Mouse (Mus musculus) kidney, embryonic 14.5 days (tissue): Measurements from ENCODE around the gene Foxp3. TPM values are rescaled to one million over a fixed set of nuclear protein-coding genes. Genes with fewer than 3 reads are reported as not detected.
A peak's percentile ranks its signal among the peaks of the same experiment; 100 is the strongest.

Source experiments
- ATAC-seq: fragments of 200-750 bp; cut with Nextera tagmentation; 2 replicates; pipeline ENCODE4 v1.8.0; 2017; ENCODE audit warnings: moderate number of reproducible peaks, mild to moderate bottlenecking, moderate TSS enrichment, moderate library complexity; ENCODE audit not compliant: low FRiP score, low TSS enrichment
- H3K27ac ChIP-seq: fragments of 300-500 bp; sonication (generic); 2 replicates; pipeline ENCODE4 v1.5.1; 2014; ENCODE audit warnings: low read depth, mild to moderate bottlenecking, low read length, moderate library complexity, mixed read lengths
- H3K27me3 ChIP-seq: fragments of 300-500 bp; sonication (generic); 2 replicates; pipeline ENCODE4 v1.6.1; 2014; ENCODE audit warnings: mild to moderate bottlenecking, low read length; ENCODE audit not compliant: control insufficient read depth, insufficient read depth
- H3K36me3 ChIP-seq: fragments of 300-500 bp; sonication (generic); 2 replicates; pipeline ENCODE4 v1.6.1; 2014; ENCODE audit warnings: low read length, mixed read lengths; ENCODE audit not compliant: control insufficient read depth, insufficient read depth
- H3K4me1 ChIP-seq: fragments of 300-500 bp; sonication (generic); 2 replicates; pipeline ENCODE4 v1.6.1; 2014; ENCODE audit warnings: low read length, mixed read lengths; ENCODE audit not compliant: control insufficient read depth, insufficient read depth
- H3K4me2 ChIP-seq: fragments of 300-500 bp; sonication (generic); replicated peaks from 2 replicates; pipeline ENCODE4 v1.6.1; 2014; ENCODE audit warnings: low read depth, mild to moderate bottlenecking, low read length
- H3K4me3 ChIP-seq: fragments of 300-500 bp; sonication (generic); 2 replicates; pipeline ENCODE4 v1.5.1; 2014; ENCODE audit warnings: mild to moderate bottlenecking, low read length
- H3K9ac ChIP-seq: fragments of 300-500 bp; sonication (generic); 2 replicates; pipeline ENCODE4 v1.6.1; 2014; ENCODE audit warnings: low read depth, mild to moderate bottlenecking, low read length, moderate library complexity
- H3K9me3 ChIP-seq: fragments of 300-500 bp; sonication (generic); 2 replicates; pipeline ENCODE4 v1.6.1; 2016; ENCODE audit warnings: low read length; ENCODE audit not compliant: control insufficient read depth
- WGBS: fragments of 180-500 bp; shearing (Covaris S2); extraction: QIAGEN DNeasy Blood & Tissue Kit; methylation state at CpG from one replicate; pipeline ENCODE4 v1.1.7; 2014; 5-methylcytosine and 5-hydroxymethylcytosine counted together
- polyA plus RNA-seq: library from polyadenylated mRNA; unstranded; fragments of >200 nt; fragmentation: Nextera tagmentation; extraction: Ambion mirVana; gene quantifications from 2 replicates; pipeline ENCODE4 v1.2.1, GENCODE M21; 2014

Foxp3 gene
- polyA plus RNA-seq, 1 experiment from 2014 or later: 0.07 TPM

DNA sequence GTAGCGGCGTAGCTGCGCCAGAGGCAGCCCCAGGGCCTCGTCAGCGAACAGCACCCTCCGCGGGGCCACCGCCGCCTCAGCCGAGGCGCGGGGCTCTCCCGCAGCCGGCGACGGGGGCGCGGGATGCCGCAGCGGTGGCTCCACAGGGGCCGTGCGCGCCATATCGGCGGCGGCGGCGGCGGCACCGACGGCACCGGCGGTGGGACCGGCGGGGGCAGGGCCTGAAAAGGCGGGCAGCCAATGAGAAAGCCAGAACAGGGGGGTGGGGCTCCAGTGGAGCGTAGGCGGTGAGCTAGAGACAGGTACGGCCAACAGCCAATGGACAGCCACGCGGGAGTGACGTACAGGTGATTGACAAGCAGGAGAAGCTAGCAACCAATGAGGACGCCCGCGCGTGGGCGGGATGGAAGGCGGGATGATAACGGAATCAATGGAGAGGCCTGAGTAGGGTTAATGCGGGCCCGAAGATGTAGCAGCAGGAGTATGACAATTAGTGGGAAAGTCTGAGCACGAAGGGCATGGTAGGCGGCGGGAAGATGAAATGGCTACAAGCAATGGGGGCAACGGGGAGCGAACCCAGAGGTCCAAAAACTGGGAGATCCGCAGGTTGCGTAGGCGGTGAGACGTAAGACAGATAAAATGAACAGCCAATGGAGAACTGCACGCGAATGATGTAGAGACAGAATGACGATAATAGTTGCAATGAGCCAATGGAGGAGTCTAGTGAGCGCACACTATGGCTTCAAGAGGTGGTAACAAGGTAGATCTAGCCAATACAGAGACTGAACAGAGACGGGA is 842 bp downstream of the Foxp3 start, which contains the start of gene Ppp1r3f:
Ppp1r3f (minus strand) TSS at position 197 of the 798 bp plus-strand sequence.
- no peaks in the 10 kb centered on the region for H3K36me3 ChIP-seq
- whole genome bisulfite sequencing: 30% methylated on average over 65 of the region's 65 CpGs
- ATAC-seq: peak; percentile 98

DNA sequence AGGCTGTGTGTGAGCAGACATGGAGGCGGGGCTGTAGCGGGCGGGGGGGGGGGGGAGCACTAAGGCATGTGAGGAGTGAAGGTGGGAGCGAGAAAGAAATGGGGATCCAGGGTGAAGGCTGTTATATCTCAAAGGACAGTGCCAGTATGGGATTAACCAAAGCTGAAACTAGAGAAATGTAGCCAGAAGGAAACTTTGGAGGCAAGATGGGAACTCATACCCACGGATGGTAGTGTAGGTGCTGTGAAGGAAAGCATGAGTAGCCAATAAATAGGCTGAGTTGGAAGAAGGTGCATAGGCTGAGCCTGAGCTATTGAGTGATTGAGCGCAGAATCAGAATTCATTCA is 1.4 kb downstream of the Foxp3 start:
- no peak overlapping the region; the same call in 1 of the 2 replicates for H3K9ac ChIP-seq
- no peak overlapping the region for H3K27ac ChIP-seq
- WGBS: 37% methylated on average over 6 of the region's 6 CpGs
- H3K27me3 ChIP-seq: no peaks in the 10 kb centered on the region
- peak overlapping the region; percentile 55 for H3K4me3 ChIP-seq
- no peak for ATAC-seq
- H3K36me3 ChIP-seq: no peaks in the 10 kb centered on the region
- H3K4me1 ChIP-seq: no peaks in the 10 kb centered on the region
- H3K4me2 ChIP-seq: peak overlapping the region; percentile 46
- no peaks in the 10 kb centered on the region for H3K9me3 ChIP-seq

More for the DNA sequence above, 842 bp downstream of the Foxp3 start, which contains the start of gene Ppp1r3f:
- H3K4me3 ChIP-seq: peak within 1 kb of the TSS; percentile 55
- H3K4me1 ChIP-seq: no peaks in the 10 kb centered on the region
- H3K9me3 ChIP-seq: no peaks in the 10 kb centered on the region
- H3K9ac ChIP-seq: peak within 1 kb of the TSS; percentile 72
- H3K4me2 ChIP-seq: peak within 1 kb of the TSS; percentile 54
- peak within 1 kb of the TSS; percentile 59; the same call in 1 of the 2 replicates for H3K27ac ChIP-seq
- H3K27me3 ChIP-seq: no peaks in the 10 kb centered on the region

DNA sequence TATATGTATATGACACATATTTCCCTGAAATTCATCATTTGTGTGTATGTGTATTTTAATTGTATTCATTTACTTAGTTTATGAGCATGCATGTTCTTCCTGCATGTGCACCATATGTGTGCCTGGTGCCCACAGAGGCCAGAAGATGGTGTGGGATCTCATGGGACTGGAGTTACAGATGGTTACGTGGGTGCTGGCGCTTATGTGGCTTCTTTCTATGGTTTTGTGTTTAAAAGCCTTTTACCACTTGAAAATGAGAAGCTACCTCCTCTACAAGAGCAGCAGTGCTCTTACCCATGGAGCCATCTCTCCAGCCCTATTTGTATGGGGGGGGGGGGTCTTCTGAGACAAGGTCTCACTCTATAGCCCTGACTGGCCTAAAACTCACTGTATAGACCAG is 7.7 kb downstream of the Foxp3 start:
- Histone ChIP-seq H3K27me3 (no peaks in the 10 kb centered on the region), H3K4me1 (no peaks in the 10 kb centered on the region), H3K9ac (no peak overlapping the region), H3K27ac (no peak overlapping the region), H3K4me2 (no peak overlapping the region), H3K4me3 (no peak overlapping the region), H3K36me3 (no peaks in the 10 kb centered on the region), H3K9me3 (no peaks in the 10 kb centered on the region)
- ATAC-seq: no peak
- 89% methylated on average over 2 of the region's 2 CpGs for WGBS

DNA sequence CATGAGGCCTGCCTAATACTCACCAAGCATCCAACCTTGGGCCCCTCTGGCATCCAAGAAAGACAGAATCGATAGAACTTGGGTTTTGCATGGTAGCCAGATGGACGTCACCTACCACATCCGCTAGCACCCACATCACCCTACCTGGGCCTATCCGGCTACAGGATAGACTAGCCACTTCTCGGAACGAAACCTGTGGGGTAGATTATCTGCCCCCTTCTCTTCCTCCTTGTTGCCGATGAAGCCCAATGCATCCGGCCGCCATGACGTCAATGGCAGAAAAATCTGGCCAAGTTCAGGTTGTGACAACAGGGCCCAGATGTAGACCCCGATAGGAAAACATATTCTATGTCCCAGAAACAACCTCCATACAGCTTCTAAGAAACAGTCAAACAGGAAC is 10.4 kb downstream of the Foxp3 start:
- no peak overlapping the region for H3K27ac ChIP-seq
- no peaks in the 10 kb centered on the region for H3K4me1 ChIP-seq
- H3K9me3 ChIP-seq: no peaks in the 10 kb centered on the region
- no peak for ATAC-seq
- WGBS: 90% methylated on average over 11 of the region's 11 CpGs
- H3K27me3 ChIP-seq: no peaks in the 10 kb centered on the region
- no peak overlapping the region for H3K4me3 ChIP-seq
- no peak overlapping the region for H3K9ac ChIP-seq
- no peak overlapping the region for H3K4me2 ChIP-seq
- H3K36me3 ChIP-seq: no peaks in the 10 kb centered on the region

- H3K4me3 ChIP-seq: no peak overlapping the region
- no peak overlapping the region for H3K9ac ChIP-seq
- no peaks in the 10 kb centered on the region for H3K36me3 ChIP-seq
- no peak overlapping the region for H3K27ac ChIP-seq
- 93% methylated on average over 4 of the region's 5 CpGs for WGBS
- no peaks in the 10 kb centered on the region for H3K27me3 ChIP-seq
- no peak for ATAC-seq
- H3K4me1 ChIP-seq: no peaks in the 10 kb centered on the region
- no peak overlapping the region for H3K4me2 ChIP-seq
- no peaks in the 10 kb centered on the region for H3K9me3 ChIP-seq
Measured at GRCm38 (mm10) chrX:7586356-7586755, 12.9 kb downstream of the Foxp3 start.

DNA sequence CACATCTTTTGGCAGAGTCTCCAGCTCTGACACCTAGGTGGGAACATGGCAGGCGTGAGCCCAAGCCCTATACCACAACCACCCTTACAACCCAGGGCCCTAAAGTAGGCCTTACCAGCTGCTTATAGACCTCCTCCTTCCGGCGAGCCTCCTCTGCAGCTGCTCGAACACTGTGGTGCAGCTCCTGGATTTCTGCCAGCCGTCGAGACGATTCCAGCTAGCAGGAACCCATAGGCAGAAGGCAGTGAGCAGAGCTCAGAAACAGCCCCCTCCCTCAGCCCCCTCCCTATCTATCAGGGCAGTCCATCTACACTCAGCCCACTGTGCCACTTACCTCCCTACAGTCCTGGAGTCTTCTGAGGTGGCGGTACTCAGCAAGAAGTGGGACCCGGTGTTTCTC is 21.9 kb downstream of the Foxp3 start:
- H3K27me3 ChIP-seq: no peaks in the 10 kb centered on the region
- H3K9me3 ChIP-seq: no peaks in the 10 kb centered on the region
- no peak overlapping the region for H3K4me3 ChIP-seq
- no peak for ATAC-seq
- H3K4me2 ChIP-seq: no peak overlapping the region
- no peak overlapping the region for H3K9ac ChIP-seq
- no peaks in the 10 kb centered on the region for H3K4me1 ChIP-seq
- H3K36me3 ChIP-seq: peaks cover 18% of the 10 kb centered on the region; the same call in 1 of the 2 replicates
- WGBS: 86% methylated on average over 9 of the region's 9 CpGs
- no peak overlapping the region for H3K27ac ChIP-seq

DNA sequence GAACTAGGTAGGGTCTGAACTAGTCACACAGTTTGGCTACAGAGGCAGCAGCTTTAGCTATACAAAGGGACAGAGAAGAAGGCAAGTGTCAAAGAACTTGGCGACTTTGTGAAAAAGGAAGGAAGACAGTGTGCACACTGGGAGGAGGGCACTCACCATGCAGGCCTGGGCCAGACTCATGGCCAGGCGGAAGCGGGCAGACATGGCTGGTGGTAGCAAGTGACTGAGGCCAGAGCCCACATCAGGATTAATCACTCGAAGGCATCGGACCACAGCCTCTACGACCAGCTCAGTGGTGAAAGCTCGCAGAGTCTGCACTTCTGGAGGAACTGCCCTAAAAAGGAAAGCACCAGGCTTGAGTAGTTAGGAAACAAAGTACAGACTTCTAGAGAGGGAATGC is 30.6 kb downstream of the Foxp3 start:
- Histone ChIP-seq H3K9ac (no peak overlapping the region), H3K4me1 (no peaks in the 10 kb centered on the region), H3K36me3 (no peaks in the 10 kb centered on the region; the same call in 1 of the 2 replicates), H3K4me3 (peak overlapping the region; percentile 44; the same call in 1 of the 2 replicates), H3K9me3 (no peaks in the 10 kb centered on the region), H3K4me2 (peak overlapping the region; percentile 36), H3K27me3 (no peaks in the 10 kb centered on the region), H3K27ac (no peak overlapping the region)
- ATAC-seq: no peak
- WGBS: 89% methylated on average over 7 of the region's 7 CpGs

GRCm38 (mm10) chrX:7604879-7605574 is 31.6 kb downstream of the Foxp3 start, which contains the start of gene Ccdc22:
Gene Ccdc22, minus strand, starts transcription at chrX:7605517.
- Histone ChIP-seq H3K27ac (no peak within 1 kb of the TSS), H3K4me2 (peak within 1 kb of the TSS; percentile 36)

GRCm38 (mm10) chrX:7605575-7605941 is 32.1 kb downstream of the Foxp3 start:
- no peaks in the 10 kb centered on the region for H3K9me3 ChIP-seq
- H3K27ac ChIP-seq: no peak overlapping the region
- no peaks in the 10 kb centered on the region for H3K27me3 ChIP-seq
- no peaks in the 10 kb centered on the region for H3K4me1 ChIP-seq
- peak overlapping the region; percentile 44; the same call in 1 of the 2 replicates for H3K4me3 ChIP-seq
- H3K4me2 ChIP-seq: no peak overlapping the region
- H3K9ac ChIP-seq: no peak overlapping the region
- WGBS: 40% methylated on average over 8 of the region's 8 CpGs
- peak; percentile 22 for ATAC-seq
- no peaks in the 10 kb centered on the region for H3K36me3 ChIP-seq

More at GRCm38 (mm10) chrX:7604879-7605574, 31.6 kb downstream of the Foxp3 start, which contains the start of gene Ccdc22:
- no peaks in the 10 kb centered on the region for H3K27me3 ChIP-seq
- WGBS: 22% methylated on average over 28 of the region's 28 CpGs
- peak; percentile 95 for ATAC-seq
- H3K9me3 ChIP-seq: no peaks in the 10 kb centered on the region
- H3K4me1 ChIP-seq: no peaks in the 10 kb centered on the region
- peak within 1 kb of the TSS; percentile 48; the same call in 1 of the 2 replicates for H3K9ac ChIP-seq
- no peaks in the 10 kb centered on the region for H3K36me3 ChIP-seq
- peak within 1 kb of the TSS; percentile 44 for H3K4me3 ChIP-seq
